Mouse (Mus musculus) lung, adult 10 weeks (tissue): Measurements from ENCODE around the gene Fam3b. TPM values are rescaled to one million over a fixed set of nuclear protein-coding genes. Genes with fewer than 3 reads are reported as not detected.

ENCODE experiments used
- polyA plus RNA-seq: library from polyadenylated mRNA; stranded (reverse); fragments of 350-450 nt; fragmentation: Illumina TruSeq; extraction: RNeasy Lipid Tissue Mini Kit (QIAGEN cat#74804); gene quantifications from one replicate; pipeline ENCODE4 v1.2.3, GENCODE M21; 2014; ENCODE audit warnings: low read depth, low replicate concordance; ENCODE audit not compliant: insufficient read depth

Fam3b gene
- polyA plus RNA-seq, result 0.89 TPM

GRCm38 (mm10) chr16:97514099-97514940, at the start of gene Fam3b:
TSS of gene Fam3b (minus strand) at chr16:97514816.

DNA sequence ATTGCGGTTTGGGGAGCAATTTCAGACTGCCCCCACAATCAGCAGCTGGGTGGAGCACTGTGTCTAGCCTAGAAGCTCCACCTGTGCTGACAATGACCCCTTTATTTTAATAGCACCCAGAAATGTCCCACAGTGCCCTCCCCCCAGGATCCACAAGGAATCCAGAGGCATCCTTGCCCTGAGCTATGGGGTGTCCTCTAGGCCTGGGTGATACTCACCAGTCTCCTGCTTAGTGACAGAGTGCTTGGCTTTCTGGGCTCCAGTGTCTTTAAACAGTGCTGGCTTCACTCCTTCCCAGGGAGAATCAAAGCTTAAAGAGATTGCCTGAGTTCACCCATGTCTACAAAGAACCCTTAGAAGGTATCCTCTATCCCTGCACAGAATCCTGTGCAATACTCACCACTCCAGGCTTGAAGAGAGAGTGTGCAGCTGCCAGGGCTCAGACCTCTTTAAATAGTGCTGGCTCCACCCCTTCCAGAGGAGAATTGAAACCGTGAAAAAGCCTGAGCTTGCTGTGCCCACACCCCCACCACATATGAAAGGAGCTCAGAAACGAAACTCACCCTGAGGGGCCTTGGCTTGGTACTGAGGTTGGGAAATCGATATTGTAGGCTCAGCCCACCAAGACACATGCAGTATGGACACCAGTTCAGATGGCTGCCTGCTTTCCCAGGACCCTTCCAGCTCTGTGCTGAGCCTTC, 52.0 kb downstream of the Fam3b start, which contains the start of gene Mx1:
TSS of gene Mx1 (minus strand) at position 427 of the 701 bp plus-strand sequence.

Other genes with a start within 250 kb of the Fam3b start
- gene Bace2, start 158.1 kb downstream of the Fam3b start, polyA plus RNA-seq, result 8.0 TPM
- 0.92 TPM for gene Mx1, start 51.9 kb downstream of the Fam3b start, polyA plus RNA-seq
- 36.9 TPM for gene Tmprss2, start 96.4 kb upstream of the Fam3b start, polyA plus RNA-seq
- gene Ripk4, start 249.0 kb upstream of the Fam3b start, polyA plus RNA-seq, result 8.9 TPM